Mouse (Mus musculus) embryonic fibroblast, embryonic 13.5 days (primary cell): ENCODE data around the gene Tsc2. TPM values are rescaled to one million over a fixed set of nuclear protein-coding genes. Genes with fewer than 3 reads are reported as not detected.

Experiments
- H3K27ac ChIP-seq: 2 replicates; pipeline ENCODE4 v1.5.1; 2012; ENCODE audit warnings: low read length, control low read depth, inconsistent platforms; ENCODE audit not compliant: insufficient read depth
- H3K4me1 ChIP-seq: 2 replicates; pipeline ENCODE4 v1.6.1; 2011; ENCODE audit warnings: low read length; ENCODE audit not compliant: control insufficient read depth, insufficient read depth
- H3K4me3 ChIP-seq: 2 replicates; pipeline ENCODE4 v1.5.1; 2011; ENCODE audit warnings: mild to moderate bottlenecking, control low read depth, low read length; ENCODE audit not compliant: insufficient read depth
- CTCF ChIP-seq: IDR thresholded peaks from 2 replicates; pipeline ENCODE4 v1.5.1; 2011; ENCODE audit warnings: mild to moderate bottlenecking, control low read depth, low read length, moderate library complexity, borderline replicate concordance; ENCODE audit not compliant: insufficient read depth
- POLR2A ChIP-seq: IDR thresholded peaks from 2 replicates; pipeline ENCODE4 v1.6.1; 2011; ENCODE audit warnings: low read depth, mild to moderate bottlenecking, control low read depth, low read length, moderate library complexity
- polyA plus RNA-seq: library from polyadenylated mRNA; stranded (reverse); fragments of >200 nt; gene quantifications from 2 replicates; pipeline ENCODE4 v1.2.4, GENCODE M21; 2011; ENCODE audit warnings: low read depth; ENCODE audit not compliant: missing spikeins, insufficient read length

Gene Tsc2
- polyA plus RNA-seq, 1 experiment: 75.0 TPM

DNA sequence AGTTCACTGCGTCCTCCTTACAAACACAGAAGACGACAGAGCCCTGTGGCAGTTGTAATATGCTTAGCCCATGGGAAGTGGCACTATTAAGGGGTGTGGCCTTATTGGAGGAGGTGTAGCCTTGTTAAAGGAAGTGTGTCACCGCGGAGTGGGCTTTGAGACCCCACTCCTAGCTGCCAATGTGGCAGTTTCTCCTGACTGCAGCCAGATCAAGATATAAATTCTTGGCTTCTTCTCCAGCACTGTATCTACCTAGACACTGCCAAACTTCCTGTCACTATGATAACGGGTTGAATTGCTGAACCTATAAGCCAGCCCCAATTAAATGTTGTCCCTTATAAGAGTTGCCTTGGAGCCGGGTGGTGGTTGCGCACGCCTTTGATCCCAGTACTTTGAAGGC lies 7.0 kb downstream of the Tsc2 start:
- no peak overlapping the region for H3K4me3 ChIP-seq
- no peak overlapping the region for H3K27ac ChIP-seq
- no peaks in the 10 kb centered on the region for H3K4me1 ChIP-seq
- TF ChIP-seq POLR2A (no peak), CTCF (no peak)

DNA sequence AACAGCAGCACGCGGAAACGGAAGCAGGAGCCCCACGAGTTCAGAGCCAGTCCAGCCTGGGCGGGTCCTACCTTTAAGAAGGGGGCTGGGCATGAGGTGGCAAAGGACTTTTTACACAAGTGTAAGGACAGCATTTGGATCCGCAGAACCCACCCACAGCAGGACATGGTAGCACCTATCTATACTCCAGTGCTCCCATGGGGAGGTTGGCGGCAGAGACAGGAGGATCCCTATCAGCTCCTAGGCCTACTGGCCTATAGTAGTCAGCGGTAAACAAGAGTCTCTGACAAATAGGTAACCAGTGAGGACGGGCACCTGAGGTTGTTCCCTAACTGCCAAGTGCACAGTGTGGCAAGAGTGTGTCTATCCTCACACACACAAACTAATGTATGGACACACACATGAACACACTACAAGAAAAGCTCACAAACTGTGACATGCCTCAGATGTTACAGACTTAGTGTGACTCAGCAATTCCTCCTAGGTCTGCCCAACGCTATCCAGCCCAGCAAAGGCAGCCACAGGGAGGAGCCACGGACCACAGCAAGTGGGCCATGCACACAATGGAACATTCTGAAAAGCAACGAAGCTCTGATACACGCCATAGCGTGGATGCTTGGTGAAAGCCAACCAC lies 14.8 kb downstream of the Tsc2 start:
- Histone ChIP-seq H3K4me1 (no peaks in the 10 kb centered on the region), H3K4me3 (no peak overlapping the region), H3K27ac (no peak overlapping the region)
- TF ChIP-seq CTCF (peak; percentile 33; the same call in 1 of the 2 replicates), POLR2A (no peak)

DNA sequence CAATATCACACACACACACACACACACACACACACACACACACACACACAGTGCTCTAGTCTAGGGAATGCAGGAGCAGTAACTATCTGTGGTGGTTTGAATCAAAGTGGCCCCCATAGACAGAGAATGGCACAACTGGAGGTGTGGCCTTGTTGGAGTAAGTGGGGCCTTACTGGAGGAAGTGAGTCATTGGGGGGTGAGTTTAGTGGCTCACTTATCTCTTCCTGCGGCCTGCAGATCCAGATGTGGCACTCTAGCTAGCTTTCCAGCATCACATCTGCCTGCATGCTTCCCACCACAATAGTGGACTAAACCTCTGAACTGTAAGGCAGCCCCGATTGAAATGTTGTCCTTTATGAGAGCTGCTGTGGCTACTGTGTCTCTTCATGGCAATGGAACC lies 21.7 kb downstream of the Tsc2 start:
- TF ChIP-seq CTCF (no peak), POLR2A (no peak)
- no peak overlapping the region for H3K4me3 ChIP-seq
- no peak overlapping the region for H3K27ac ChIP-seq
- H3K4me1 ChIP-seq: peaks cover 6% of the 10 kb centered on the region

DNA sequence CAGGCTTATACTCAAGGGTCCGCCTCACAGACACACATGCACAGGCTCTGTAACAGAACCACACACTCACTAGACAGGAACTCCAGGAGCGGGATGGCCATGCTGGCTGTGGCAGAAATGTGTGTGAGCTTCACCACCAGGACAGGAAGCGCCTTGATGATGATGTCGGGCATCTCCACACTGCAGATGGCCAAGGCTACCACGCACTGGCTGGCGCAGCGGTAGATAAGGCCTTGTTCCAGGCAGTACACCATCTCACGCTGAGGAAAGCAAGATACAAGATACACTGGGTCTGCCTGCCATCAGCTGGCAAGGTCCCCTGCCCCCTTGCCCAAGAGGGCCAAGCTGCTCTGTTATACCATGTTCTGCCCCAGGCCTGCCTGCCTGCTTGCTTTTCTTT lies 23.6 kb downstream of the Tsc2 start:
- no peak for TF ChIP-seq CTCF
- TF ChIP-seq POLR2A: no peak

DNA sequence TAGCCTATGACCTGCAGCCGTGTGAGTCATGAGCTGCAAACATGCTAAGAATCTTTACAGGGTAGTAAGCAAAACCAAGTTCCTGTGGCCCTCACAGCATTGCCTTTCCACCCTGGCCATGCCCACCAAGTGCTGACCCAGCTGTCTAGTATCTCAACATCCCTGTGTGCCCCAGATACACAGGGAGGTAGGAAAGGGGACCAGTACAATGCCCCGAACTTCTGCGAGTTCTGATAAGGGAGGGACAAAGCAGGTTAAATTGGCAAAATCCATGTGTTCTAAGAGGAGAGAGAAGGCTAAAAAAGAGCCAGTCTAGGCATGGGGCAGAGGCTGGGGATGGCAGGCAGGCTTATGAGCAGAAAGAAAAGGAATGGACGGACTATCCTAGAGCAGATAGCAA lies 24.1 kb downstream of the Tsc2 start:
- no peak overlapping the region for H3K27ac ChIP-seq
- H3K4me3 ChIP-seq: no peak overlapping the region
- no peak for TF ChIP-seq POLR2A
- no peak for TF ChIP-seq CTCF
- peaks cover 6% of the 10 kb centered on the region for H3K4me1 ChIP-seq

More for the DNA sequence above, 23.6 kb downstream of the Tsc2 start:
- Histone ChIP-seq H3K4me1 (peaks cover 6% of the 10 kb centered on the region), H3K27ac (no peak overlapping the region), H3K4me3 (no peak overlapping the region)

DNA sequence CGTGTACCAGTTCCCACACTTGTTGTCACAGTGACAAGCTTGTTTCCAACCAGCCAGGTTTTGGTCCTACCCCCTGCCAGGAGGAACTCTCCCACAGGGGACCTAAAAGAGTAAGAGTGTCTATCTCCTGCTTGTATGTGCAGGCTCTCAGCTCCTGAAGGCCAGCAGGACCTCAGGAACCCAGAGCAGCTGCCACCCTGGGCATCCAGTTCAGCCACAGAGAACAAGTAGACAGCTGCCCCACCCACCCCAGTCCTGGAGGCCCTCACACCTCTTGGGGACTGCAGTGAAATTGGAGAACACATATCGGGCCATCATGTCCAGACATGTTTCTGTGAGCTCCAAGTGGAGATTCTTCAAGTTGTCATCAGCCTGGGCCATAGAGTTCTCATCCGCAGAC lies 27.9 kb downstream of the Tsc2 start:
- H3K27ac ChIP-seq: peak overlapping the region; percentile 28; the same call in 1 of the 2 replicates
- TF ChIP-seq POLR2A: no peak
- TF ChIP-seq CTCF: no peak

DNA sequence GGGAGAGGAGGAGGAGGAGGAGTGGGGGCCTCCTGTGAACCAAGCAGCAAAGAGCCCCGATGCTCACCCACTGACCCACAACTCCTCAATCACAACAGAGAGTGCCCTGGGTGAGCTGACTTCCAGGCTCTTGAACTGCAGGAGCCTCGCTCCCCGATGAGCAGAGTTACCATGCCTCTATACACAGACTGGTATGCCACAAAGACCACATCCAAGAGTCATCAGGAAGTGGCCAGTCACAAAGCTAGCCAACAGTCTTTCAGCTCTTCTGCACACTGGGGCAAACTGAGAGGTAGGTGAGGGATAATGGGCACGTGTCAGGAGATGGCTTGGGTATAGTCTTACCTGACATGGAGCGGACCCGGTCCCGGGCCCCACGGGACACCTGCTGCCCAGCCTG lies 28.5 kb downstream of the Tsc2 start:
- Histone ChIP-seq H3K4me3 (no peak overlapping the region), H3K27ac (no peak overlapping the region), H3K4me1 (no peaks in the 10 kb centered on the region)
- TF ChIP-seq CTCF (no peak), POLR2A (no peak)

More for the DNA sequence above, 27.9 kb downstream of the Tsc2 start:
- Histone ChIP-seq H3K4me3 (no peak overlapping the region), H3K4me1 (no peaks in the 10 kb centered on the region)

DNA sequence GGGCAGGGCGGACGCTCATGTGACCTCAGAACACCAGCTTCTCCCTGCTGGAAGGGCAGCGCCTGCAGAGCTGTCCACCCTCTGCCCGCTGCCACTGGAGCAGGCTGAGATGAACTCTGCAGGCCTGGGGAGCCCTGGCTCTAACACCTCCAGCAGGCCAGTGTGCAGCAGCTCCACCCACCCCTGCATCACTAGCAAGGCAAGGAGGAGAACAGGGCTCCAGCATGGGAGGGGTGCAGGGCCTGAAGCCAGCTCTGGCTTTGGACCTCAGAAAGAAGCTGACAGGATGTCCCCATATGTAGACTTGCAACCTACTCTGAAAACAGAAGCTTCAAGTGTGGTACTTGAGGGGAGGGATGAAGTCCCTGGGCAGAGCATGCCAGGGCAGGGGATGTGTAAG lies 31.9 kb downstream of the Tsc2 start:
- TF ChIP-seq POLR2A: no peak
- TF ChIP-seq CTCF: no peak
- H3K4me1 ChIP-seq: no peaks in the 10 kb centered on the region
- H3K4me3 ChIP-seq: no peak overlapping the region
- H3K27ac ChIP-seq: no peak overlapping the region

DNA sequence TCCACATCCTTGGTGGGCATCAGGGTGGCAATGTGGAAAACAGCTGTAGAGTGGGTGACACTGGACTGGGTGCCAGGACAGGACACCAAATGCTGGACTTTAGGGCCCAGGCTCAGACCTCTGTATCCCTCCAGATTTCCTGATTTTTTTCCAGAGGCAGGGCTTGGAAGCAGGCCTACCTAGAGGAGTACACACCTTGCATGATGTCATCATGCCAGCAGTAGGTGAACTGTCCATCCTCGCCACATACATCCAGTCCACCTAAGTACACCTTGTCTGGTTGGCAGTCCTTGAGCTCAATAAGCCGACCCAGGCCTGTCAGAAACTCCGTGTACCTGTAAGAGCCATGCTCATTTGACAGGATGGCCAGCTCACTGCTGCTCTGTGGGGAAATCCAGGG lies 34.4 kb downstream of the Tsc2 start:
- H3K4me3 ChIP-seq: no peak overlapping the region
- TF ChIP-seq POLR2A (no peak), CTCF (no peak)
- no peaks in the 10 kb centered on the region for H3K4me1 ChIP-seq
- no peak overlapping the region for H3K27ac ChIP-seq

DNA sequence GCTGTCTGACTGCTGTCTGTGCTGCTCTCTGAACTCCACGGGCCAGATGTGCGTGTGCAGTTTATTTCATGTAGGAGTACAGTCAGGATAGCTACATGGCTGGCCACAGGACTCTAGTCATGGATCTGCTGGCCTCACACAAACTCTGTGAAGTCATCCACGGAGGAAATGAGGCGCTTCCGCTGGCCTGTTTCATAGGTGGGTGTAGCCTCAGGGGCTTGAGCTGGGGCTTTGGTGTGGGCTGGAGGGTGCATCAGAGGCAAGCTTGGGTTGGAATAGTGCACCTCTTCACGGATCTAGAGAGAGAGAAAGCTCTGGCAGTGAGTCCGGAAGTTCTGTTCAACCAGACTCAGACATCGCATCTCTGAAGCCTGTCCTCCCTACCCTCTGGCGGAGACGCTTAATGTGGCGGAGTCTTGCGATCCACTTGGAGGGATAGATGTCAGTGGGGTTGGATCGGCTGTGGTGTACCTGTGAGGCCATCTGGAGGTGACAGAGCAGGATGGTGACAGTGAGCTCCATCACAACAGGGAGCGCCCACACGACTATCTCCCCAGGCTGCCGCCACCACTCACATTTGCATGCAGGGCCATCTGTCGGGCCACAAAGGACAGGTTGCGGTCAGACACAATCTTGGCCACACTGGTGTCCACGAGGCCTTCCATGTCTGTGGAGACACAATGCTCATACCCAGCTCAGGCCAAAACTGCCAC lies 35.8 kb downstream of the Tsc2 start:
- no peaks in the 10 kb centered on the region for H3K4me1 ChIP-seq
- H3K4me3 ChIP-seq: no peak overlapping the region
- no peak overlapping the region for H3K27ac ChIP-seq
- no peak for TF ChIP-seq POLR2A
- TF ChIP-seq CTCF: no peak

DNA sequence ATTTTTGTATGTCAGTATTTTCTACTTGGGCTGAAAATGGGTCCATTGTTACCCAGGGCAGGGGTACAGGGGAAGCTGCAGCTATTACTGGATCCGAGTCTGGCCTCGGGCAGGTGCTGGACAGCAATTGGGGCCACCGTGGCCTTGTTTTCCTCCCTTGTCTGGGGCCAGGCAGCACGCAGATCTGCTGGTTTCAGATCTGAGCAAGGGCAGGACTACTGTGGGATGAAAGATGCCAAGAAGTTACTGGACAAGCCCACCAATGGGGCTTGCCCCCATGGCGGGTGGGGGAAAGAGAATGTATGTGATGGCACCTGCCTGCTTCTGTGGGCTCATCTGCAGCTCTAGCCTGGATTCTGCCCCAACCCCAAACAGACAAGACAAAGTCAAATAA lies 36.4 kb downstream of the Tsc2 start:
- TF ChIP-seq CTCF: no peak
- TF ChIP-seq POLR2A: no peak
- no peak overlapping the region for H3K4me3 ChIP-seq
- H3K4me1 ChIP-seq: no peaks in the 10 kb centered on the region
- no peak overlapping the region for H3K27ac ChIP-seq
